Mouse (Mus musculus) stomach, postnatal 0 days (tissue): ENCODE data around the gene Disp2.

Experiments used
- CTCF ChIP-seq: IDR thresholded peaks from 2 replicates; pipeline ENCODE4 v1.5.1; 2016; ENCODE audit warnings: antibody characterized with exemption, low read depth, mild to moderate bottlenecking, moderate library complexity
- EP300 ChIP-seq: optimal IDR thresholded peaks from 2 replicates; pipeline ENCODE3; 2016; ENCODE audit warnings: antibody characterized with exemption

DNA sequence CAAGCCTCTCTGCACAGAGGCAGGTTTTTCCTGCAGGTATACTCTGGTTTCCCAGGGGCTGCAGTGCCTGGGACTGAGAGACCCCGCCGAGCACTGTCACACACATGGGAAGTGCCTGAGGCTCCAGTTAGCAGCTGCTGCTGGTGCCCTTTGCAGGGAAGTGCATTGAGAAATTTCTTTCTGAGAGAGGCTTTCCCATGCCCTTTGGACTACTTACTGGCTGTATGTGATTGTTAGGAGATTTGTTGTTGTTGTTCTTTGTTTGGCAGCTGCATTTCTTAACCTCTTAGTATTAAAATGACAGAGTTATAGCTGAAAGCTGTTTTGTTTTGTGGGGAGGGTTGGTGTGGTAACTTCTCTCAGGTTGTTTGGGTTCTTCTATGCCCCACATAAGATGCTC lies 31.3 kb downstream of the Disp2 start:
- no peak for TF ChIP-seq CTCF
- no peak for TF ChIP-seq EP300
